Mouse (Mus musculus) heart, embryonic 15.5 days (tissue): ENCODE measurements around the gene Ddx4. TPM values are rescaled to one million over a fixed set of nuclear protein-coding genes. Genes with fewer than 3 reads are reported as not detected.
"Not testable (repeated sequence)": the region's sequence is repeated elsewhere in the genome, so short reads cannot be mapped to it uniquely, and the experiment has no call there.

ENCODE experiments used
- ATAC-seq: fragments of 200-750 bp; cut with Nextera tagmentation; replicated peaks from 2 replicates; pipeline ENCODE4 v1.8.0; 2017; ENCODE audit warnings: low read depth, moderate TSS enrichment; ENCODE audit not compliant: insufficient number of reproducible peaks, insufficient read depth, low FRiP score
- H3K27ac ChIP-seq: fragments of 300-500 bp; sonication (generic); 2 replicates; pipeline ENCODE4 v1.5.1; 2015; ENCODE audit warnings: mild to moderate bottlenecking, inconsistent platforms
- H3K27me3 ChIP-seq: fragments of 300-500 bp; sonication (generic); 2 replicates; pipeline ENCODE4 v1.6.1; 2015; ENCODE audit warnings: inconsistent platforms
- H3K36me3 ChIP-seq: fragments of 300-500 bp; sonication (generic); 2 replicates; pipeline ENCODE4 v1.6.1; 2015; ENCODE audit warnings: mild to moderate bottlenecking, inconsistent platforms
- H3K4me1 ChIP-seq: fragments of 300-500 bp; sonication (generic); replicated peaks from 2 replicates; pipeline ENCODE4 v1.6.1; 2015; ENCODE audit warnings: inconsistent platforms
- H3K4me2 ChIP-seq: fragments of 300-500 bp; sonication (generic); 2 replicates; pipeline ENCODE4 v1.6.1; 2015; ENCODE audit warnings: inconsistent platforms, mild to moderate bottlenecking, moderate library complexity
- H3K4me3 ChIP-seq: fragments of 300-500 bp; sonication (generic); 2 replicates; pipeline ENCODE4 v1.5.1; 2015; ENCODE audit warnings: mild to moderate bottlenecking, inconsistent platforms
- H3K9ac ChIP-seq: fragments of 300-500 bp; sonication (generic); 2 replicates; pipeline ENCODE4 v1.6.1; 2015; ENCODE audit warnings: mild to moderate bottlenecking, inconsistent platforms
- H3K9me3 ChIP-seq: fragments of 300-500 bp; sonication (generic); replicated peaks from 2 replicates; pipeline ENCODE4 v1.6.1; 2016; ENCODE audit warnings: inconsistent platforms
- WGBS: fragments of 180-500 bp; shearing (Covaris S2); methylation state at CpG from one replicate; pipeline ENCODE4 v1.1.7; 2015; ENCODE audit warnings: mixed read lengths; 5-methylcytosine and 5-hydroxymethylcytosine counted together
- polyA plus RNA-seq: library from polyadenylated mRNA; unstranded; fragments of >200 nt; fragmentation: Nextera tagmentation; extraction: Ambion mirVana; gene quantifications from 2 replicates; pipeline ENCODE4 v1.2.1, GENCODE M21; 2015

The Ddx4 gene
- polyA plus RNA-seq, 1 experiment from 2014 or later: 0.52 TPM

GRCm38 (mm10) chr13:112635174-112635837, 17.0 kb downstream of the Ddx4 start:
- WGBS: 60% methylated on average over 7 of the region's 7 CpGs
- no peaks in the 10 kb centered on the region for H3K36me3 ChIP-seq
- no peak overlapping the region for H3K4me2 ChIP-seq
- H3K9ac ChIP-seq: no peak overlapping the region
- no peaks in the 10 kb centered on the region for H3K9me3 ChIP-seq
- ATAC-seq: no peak
- H3K27ac ChIP-seq: no peak overlapping the region
- H3K27me3 ChIP-seq: no peaks in the 10 kb centered on the region
- no peaks in the 10 kb centered on the region for H3K4me1 ChIP-seq
- no peak overlapping the region for H3K4me3 ChIP-seq

- H3K9me3 ChIP-seq: no peaks in the 10 kb centered on the region
- H3K4me3 ChIP-seq: no peak overlapping the region
- no peak for ATAC-seq
- no peak overlapping the region for H3K9ac ChIP-seq
- H3K4me2 ChIP-seq: no peak overlapping the region
- no peaks in the 10 kb centered on the region for H3K36me3 ChIP-seq
- H3K4me1 ChIP-seq: no peaks in the 10 kb centered on the region
- H3K27me3 ChIP-seq: no peaks in the 10 kb centered on the region
- H3K27ac ChIP-seq: no peak overlapping the region
Measured at GRCm38 (mm10) chr13:112625566-112625965, 26.7 kb downstream of the Ddx4 start.

- ATAC-seq: no peak
- Histone ChIP-seq H3K9me3 (no peaks in the 10 kb centered on the region), H3K36me3 (no peaks in the 10 kb centered on the region), H3K4me1 (no peaks in the 10 kb centered on the region), H3K4me2 (no peak overlapping the region), H3K9ac (no peak overlapping the region), H3K27me3 (no peaks in the 10 kb centered on the region), H3K4me3 (no peak overlapping the region), H3K27ac (no peak overlapping the region)
- 65% methylated on average over 3 of the region's 3 CpGs for WGBS
Measured at GRCm38 (mm10) chr13:112624622-112625021, 27.7 kb downstream of the Ddx4 start.

GRCm38 (mm10) chr13:112623656-112624055, 28.6 kb downstream of the Ddx4 start:
- no peaks in the 10 kb centered on the region for H3K27me3 ChIP-seq
- H3K4me1 ChIP-seq: no peaks in the 10 kb centered on the region
- no peak overlapping the region for H3K4me3 ChIP-seq
- 59% methylated on average over 7 of the region's 7 CpGs for WGBS
- no peak for ATAC-seq
- H3K9me3 ChIP-seq: no peaks in the 10 kb centered on the region
- no peak overlapping the region for H3K4me2 ChIP-seq
- no peak overlapping the region for H3K9ac ChIP-seq
- no peak overlapping the region for H3K27ac ChIP-seq
- H3K36me3 ChIP-seq: no peaks in the 10 kb centered on the region

- no peak overlapping the region for H3K27ac ChIP-seq
- H3K27me3 ChIP-seq: no peaks in the 10 kb centered on the region
- H3K4me3 ChIP-seq: no peak overlapping the region
- no peaks in the 10 kb centered on the region for H3K4me1 ChIP-seq
- no peak for ATAC-seq
- no peaks in the 10 kb centered on the region for H3K36me3 ChIP-seq
- WGBS: 73% methylated on average over 3 of the region's 3 CpGs
- H3K9ac ChIP-seq: no peak overlapping the region
- H3K4me2 ChIP-seq: no peak overlapping the region
- no peaks in the 10 kb centered on the region for H3K9me3 ChIP-seq
Measured at GRCm38 (mm10) chr13:112621592-112621991, 30.7 kb downstream of the Ddx4 start.

- Histone ChIP-seq H3K27ac (no peak overlapping the region), H3K4me1 (no peaks in the 10 kb centered on the region), H3K4me2 (no peak overlapping the region), H3K9me3 (no peaks in the 10 kb centered on the region), H3K36me3 (no peaks in the 10 kb centered on the region), H3K9ac (no peak overlapping the region), H3K4me3 (no peak overlapping the region), H3K27me3 (no peaks in the 10 kb centered on the region)
- WGBS: 84% methylated on average over 3 of the region's 3 CpGs
- no peak for ATAC-seq
Measured at GRCm38 (mm10) chr13:112608606-112609005, 43.7 kb downstream of the Ddx4 start.

- H3K4me1 ChIP-seq: no peaks in the 10 kb centered on the region
- no peak for ATAC-seq
- H3K27me3 ChIP-seq: no peaks in the 10 kb centered on the region
- no peaks in the 10 kb centered on the region for H3K9me3 ChIP-seq
- H3K4me3 ChIP-seq: no peak overlapping the region
- no peaks in the 10 kb centered on the region for H3K36me3 ChIP-seq
- 58% methylated on average over 4 of the region's 4 CpGs for WGBS
- H3K27ac ChIP-seq: no peak overlapping the region
- no peak overlapping the region for H3K4me2 ChIP-seq
- H3K9ac ChIP-seq: no peak overlapping the region
Measured at GRCm38 (mm10) chr13:112604411-112604810, 47.9 kb downstream of the Ddx4 start.

GRCm38 (mm10) chr13:112603839-112604238, 48.4 kb downstream of the Ddx4 start:
- Histone ChIP-seq H3K27me3 (no peaks in the 10 kb centered on the region), H3K4me1 (no peaks in the 10 kb centered on the region), H3K36me3 (no peaks in the 10 kb centered on the region), H3K9me3 (no peaks in the 10 kb centered on the region), H3K9ac (no peak overlapping the region), H3K27ac (no peak overlapping the region), H3K4me2 (no peak overlapping the region), H3K4me3 (no peak overlapping the region)
- ATAC-seq: no peak
- WGBS: 63% methylated on average over 1 of the region's 1 CpGs

- no peak for ATAC-seq
- Histone ChIP-seq H3K27ac (no peak overlapping the region), H3K9me3 (no peaks in the 10 kb centered on the region), H3K27me3 (no peaks in the 10 kb centered on the region), H3K36me3 (no peaks in the 10 kb centered on the region), H3K4me1 (no peaks in the 10 kb centered on the region), H3K4me2 (no peak overlapping the region), H3K9ac (no peak overlapping the region), H3K4me3 (no peak overlapping the region)
- WGBS: 84% methylated on average over 2 of the region's 2 CpGs
Measured at GRCm38 (mm10) chr13:112602607-112603006, 49.7 kb downstream of the Ddx4 start.

- H3K27ac ChIP-seq, H3K4me1 ChIP-seq, ATAC-seq, H3K9ac ChIP-seq, H3K36me3 ChIP-seq, H3K27me3 ChIP-seq, H3K9me3 ChIP-seq, H3K4me2 ChIP-seq, H3K4me3 ChIP-seq: not testable (repeated sequence)
- WGBS: 94% methylated on average over 6 of the region's 8 CpGs
Measured at GRCm38 (mm10) chr13:112594260-112594659, 58.0 kb downstream of the Ddx4 start, which contains the start of gene Il31ra. Gene Il31ra, minus strand, starts transcription at chr13:112594360.

- H3K4me3 ChIP-seq: no peak overlapping the region
- no peak for ATAC-seq
- 21% methylated on average over 2 of the region's 2 CpGs for WGBS
Measured at GRCm38 (mm10) chr13:112590254-112590653, 62.0 kb downstream of the Ddx4 start.

GRCm38 (mm10) chr13:112589625-112590024, 62.6 kb downstream of the Ddx4 start:
- H3K9me3 ChIP-seq: no peaks in the 10 kb centered on the region
- no peaks in the 10 kb centered on the region for H3K36me3 ChIP-seq
- no peaks in the 10 kb centered on the region for H3K27me3 ChIP-seq
- no peak for ATAC-seq
- H3K4me2 ChIP-seq: no peak overlapping the region
- no peak overlapping the region for H3K9ac ChIP-seq
- no peaks in the 10 kb centered on the region for H3K4me1 ChIP-seq
- H3K27ac ChIP-seq: no peak overlapping the region
- H3K4me3 ChIP-seq: no peak overlapping the region

More at GRCm38 (mm10) chr13:112590254-112590653, 62.0 kb downstream of the Ddx4 start:
- Histone ChIP-seq H3K9ac (no peak overlapping the region), H3K27me3 (no peaks in the 10 kb centered on the region), H3K4me1 (no peaks in the 10 kb centered on the region), H3K4me2 (no peak overlapping the region), H3K27ac (no peak overlapping the region), H3K36me3 (no peaks in the 10 kb centered on the region), H3K9me3 (no peaks in the 10 kb centered on the region)
